Mouse (Mus musculus): ENCODE data around the gene Ppp1r10. TPM values are rescaled to one million over a fixed set of nuclear protein-coding genes. Genes with fewer than 3 reads are reported as not detected.

The Ppp1r10 gene
- 11.8 TPM for polyA plus RNA-seq (2015; fragmentation: Illumina TruSeq; extraction: RNeasy Lipid Tissue Mini Kit (QIAGEN cat#74804); ENCODE audit: insufficient read depth, low read depth, low replicate concordance)

GRCm38 (mm10) chr17:35916297-35917142, at the start of gene Ppp1r10, which contains the start of gene Mrps18b:
TSS of gene Ppp1r10 (plus strand) at chr17:35916434.
TSS of gene Mrps18b (minus strand) at chr17:35916389.

GRCm38 (mm10) chr17:35879245-35880057, 36.8 kb upstream of the Ppp1r10 start, which contains the start of gene Dhx16:
TSS of gene Dhx16 (plus strand) at chr17:35879819.

GRCm38 (mm10) chr17:35896781-35897643, 19.2 kb upstream of the Ppp1r10 start, which contains the start of gene 2310061I04Rik:
TSS of gene 2310061I04Rik (minus strand) at chr17:35897431.

DNA sequence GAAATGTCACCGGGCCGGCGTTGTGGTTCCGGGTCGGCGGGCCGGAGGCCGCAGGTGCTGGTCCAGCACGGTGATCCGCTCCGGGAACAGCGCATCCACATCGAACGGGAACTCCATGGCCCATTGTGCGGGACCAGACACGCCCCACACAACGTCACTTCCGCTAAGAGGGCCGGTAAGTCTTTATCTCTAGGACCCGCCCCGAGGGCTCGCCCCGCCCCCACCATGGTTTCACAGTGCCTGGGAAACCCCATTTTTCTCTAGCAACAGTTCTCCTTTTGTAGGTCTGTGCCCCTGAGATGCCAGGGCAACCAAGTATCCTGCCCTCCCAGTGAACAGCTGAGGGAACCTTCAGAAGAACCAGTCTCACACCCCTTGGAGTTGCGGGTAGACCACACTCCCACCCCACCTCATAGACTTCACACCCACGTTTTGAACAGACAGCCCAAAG, 6.3 kb upstream of the Ppp1r10 start, which contains the start of gene Atat1:
Gene Atat1, minus strand, starts transcription at position 157 of the 451 bp plus-strand sequence.

GRCm38 (mm10) chr17:35969418-35970389, 53.5 kb downstream of the Ppp1r10 start, which contains the start of gene Abcf1:
TSS of gene Abcf1 (minus strand) at chr17:35969761.

GRCm38 (mm10) chr17:35979401-35980362, 63.4 kb downstream of the Ppp1r10 start, which contains the start of the genes Gnl1 and Prr3:
TSS of gene Gnl1 (plus strand) at chr17:35979851.
TSS of gene Prr3 (minus strand) at chr17:35980236.

Other genes starting within 250 kb of the Ppp1r10 start
- gene Vars2, start 248.8 kb upstream of the Ppp1r10 start, polyA plus RNA-seq (2015; fragmentation: Illumina TruSeq; extraction: RNeasy Lipid Tissue Mini Kit (QIAGEN cat#74804); ENCODE audit: insufficient read depth, low read depth, low replicate concordance) = 5.8 TPM
- gene Gtf2h4, start 242.7 kb upstream of the Ppp1r10 start, polyA plus RNA-seq (2015; fragmentation: Illumina TruSeq; extraction: RNeasy Lipid Tissue Mini Kit (QIAGEN cat#74804); ENCODE audit: insufficient read depth, low read depth, low replicate concordance) = 4.2 TPM
- gene Ddr1, start 211.8 kb upstream of the Ppp1r10 start, polyA plus RNA-seq (2015; fragmentation: Illumina TruSeq; extraction: RNeasy Lipid Tissue Mini Kit (QIAGEN cat#74804); ENCODE audit: insufficient read depth, low read depth, low replicate concordance) = 10.7 TPM
- 6.9 TPM for gene Ier3, start 94.8 kb upstream of the Ppp1r10 start, polyA plus RNA-seq (2015; fragmentation: Illumina TruSeq; extraction: RNeasy Lipid Tissue Mini Kit (QIAGEN cat#74804); ENCODE audit: insufficient read depth, low read depth, low replicate concordance)
- gene Flot1, start 93.2 kb upstream of the Ppp1r10 start, polyA plus RNA-seq (2015; fragmentation: Illumina TruSeq; extraction: RNeasy Lipid Tissue Mini Kit (QIAGEN cat#74804); ENCODE audit: insufficient read depth, low read depth, low replicate concordance) = 16.0 TPM
- 29.3 TPM for gene Tubb5, start 78.1 kb upstream of the Ppp1r10 start, polyA plus RNA-seq (2015; fragmentation: Illumina TruSeq; extraction: RNeasy Lipid Tissue Mini Kit (QIAGEN cat#74804); ENCODE audit: insufficient read depth, low read depth, low replicate concordance)
- 2.3 TPM for gene Mdc1, start 74.9 kb upstream of the Ppp1r10 start, polyA plus RNA-seq (2015; fragmentation: Illumina TruSeq; extraction: RNeasy Lipid Tissue Mini Kit (QIAGEN cat#74804); ENCODE audit: insufficient read depth, low read depth, low replicate concordance)
- gene Nrm, start 55.1 kb upstream of the Ppp1r10 start, polyA plus RNA-seq (2015; fragmentation: Illumina TruSeq; extraction: RNeasy Lipid Tissue Mini Kit (QIAGEN cat#74804); ENCODE audit: insufficient read depth, low read depth, low replicate concordance) = 0.76 TPM
- gene Ppp1r18, start 50.8 kb upstream of the Ppp1r10 start, polyA plus RNA-seq (2015; fragmentation: Illumina TruSeq; extraction: RNeasy Lipid Tissue Mini Kit (QIAGEN cat#74804); ENCODE audit: insufficient read depth, low read depth, low replicate concordance) = 9.8 TPM
- gene Dhx16, start 36.6 kb upstream of the Ppp1r10 start, polyA plus RNA-seq (2015; fragmentation: Illumina TruSeq; extraction: RNeasy Lipid Tissue Mini Kit (QIAGEN cat#74804); ENCODE audit: insufficient read depth, low read depth, low replicate concordance) = 72.9 TPM
- 16.8 TPM for gene 2310061I04Rik, start 19.0 kb upstream of the Ppp1r10 start, polyA plus RNA-seq (2015; fragmentation: Illumina TruSeq; extraction: RNeasy Lipid Tissue Mini Kit (QIAGEN cat#74804); ENCODE audit: insufficient read depth, low read depth, low replicate concordance)
- gene Atat1, start 6.4 kb upstream of the Ppp1r10 start, polyA plus RNA-seq (2015; fragmentation: Illumina TruSeq; extraction: RNeasy Lipid Tissue Mini Kit (QIAGEN cat#74804); ENCODE audit: insufficient read depth, low read depth, low replicate concordance) = 9.7 TPM
- 23.0 TPM for gene Mrps18b, start within 50 bp of the Ppp1r10 start, polyA plus RNA-seq (2015; fragmentation: Illumina TruSeq; extraction: RNeasy Lipid Tissue Mini Kit (QIAGEN cat#74804); ENCODE audit: insufficient read depth, low read depth, low replicate concordance)
- gene Abcf1, start 53.3 kb downstream of the Ppp1r10 start, polyA plus RNA-seq (2015; fragmentation: Illumina TruSeq; extraction: RNeasy Lipid Tissue Mini Kit (QIAGEN cat#74804); ENCODE audit: insufficient read depth, low read depth, low replicate concordance) = 22.7 TPM
- gene Gnl1, start 63.4 kb downstream of the Ppp1r10 start, polyA plus RNA-seq (2015; fragmentation: Illumina TruSeq; extraction: RNeasy Lipid Tissue Mini Kit (QIAGEN cat#74804); ENCODE audit: insufficient read depth, low read depth, low replicate concordance) = 11.9 TPM
- gene Prr3, start 63.8 kb downstream of the Ppp1r10 start, polyA plus RNA-seq (2015; fragmentation: Illumina TruSeq; extraction: RNeasy Lipid Tissue Mini Kit (QIAGEN cat#74804); ENCODE audit: insufficient read depth, low read depth, low replicate concordance) = 6.7 TPM
- 3.1 TPM for gene H2-T24, start 104.1 kb downstream of the Ppp1r10 start, polyA plus RNA-seq (2015; fragmentation: Illumina TruSeq; extraction: RNeasy Lipid Tissue Mini Kit (QIAGEN cat#74804); ENCODE audit: insufficient read depth, low read depth, low replicate concordance)
- gene H2-T23, start 116.4 kb downstream of the Ppp1r10 start, polyA plus RNA-seq (2015; fragmentation: Illumina TruSeq; extraction: RNeasy Lipid Tissue Mini Kit (QIAGEN cat#74804); ENCODE audit: insufficient read depth, low read depth, low replicate concordance) = 29.4 TPM
- 16.3 TPM for gene H2-T22, start 126.3 kb downstream of the Ppp1r10 start, polyA plus RNA-seq (2015; fragmentation: Illumina TruSeq; extraction: RNeasy Lipid Tissue Mini Kit (QIAGEN cat#74804); ENCODE audit: insufficient read depth, low read depth, low replicate concordance)
- not detected for gene Gm6034, start 126.5 kb downstream of the Ppp1r10 start, polyA plus RNA-seq (2015; fragmentation: Illumina TruSeq; extraction: RNeasy Lipid Tissue Mini Kit (QIAGEN cat#74804); ENCODE audit: insufficient read depth, low read depth, low replicate concordance)
- gene Gm11127, start 141.9 kb downstream of the Ppp1r10 start, polyA plus RNA-seq (2015; fragmentation: Illumina TruSeq; extraction: RNeasy Lipid Tissue Mini Kit (QIAGEN cat#74804); ENCODE audit: insufficient read depth, low read depth, low replicate concordance) = not detected
- not detected for gene Gm19684, start 205.2 kb downstream of the Ppp1r10 start, polyA plus RNA-seq (2015; fragmentation: Illumina TruSeq; extraction: RNeasy Lipid Tissue Mini Kit (QIAGEN cat#74804); ENCODE audit: insufficient read depth, low read depth, low replicate concordance)
- gene Gm7030, start 213.0 kb downstream of the Ppp1r10 start, polyA plus RNA-seq (2015; fragmentation: Illumina TruSeq; extraction: RNeasy Lipid Tissue Mini Kit (QIAGEN cat#74804); ENCODE audit: insufficient read depth, low read depth, low replicate concordance) = not detected